Mouse (Mus musculus) heart, embryonic 14.5 days (tissue): Measurements from ENCODE around the gene 4930455H04Rik. TPM values are rescaled to one million over a fixed set of nuclear protein-coding genes. Genes with fewer than 3 reads are reported as not detected.

Source experiments
- ATAC-seq: fragments of 200-750 bp; cut with Nextera tagmentation; 2 replicates; pipeline ENCODE4 v1.8.0; 2017; ENCODE audit warnings: low read depth, moderate TSS enrichment; ENCODE audit not compliant: insufficient number of reproducible peaks, insufficient read depth, low FRiP score
- H3K27ac ChIP-seq, 2 experiments: fragments of 200-500 bp in 1 of 2; fragments of 300-500 bp in 1 of 2; sonication (generic) in 1 of 2; replicated peaks in 1 of 2; 2 replicates each; pipeline ENCODE4 v1.5.1; 2012 to 2014; ENCODE audit warnings: low read depth in 2 of 2, low read length in 2 of 2, control low read depth in 1 of 2, mild to moderate bottlenecking in 1 of 2, mixed read lengths in 1 of 2; ENCODE audit not compliant: control insufficient read depth in 1 of 2, insufficient read depth in 1 of 2
- H3K27me3 ChIP-seq: fragments of 300-500 bp; sonication (generic); 2 replicates; pipeline ENCODE4 v1.6.1; 2014; ENCODE audit warnings: mild to moderate bottlenecking, low read length, control low read depth; ENCODE audit not compliant: control insufficient read depth, insufficient read depth
- H3K36me3 ChIP-seq: fragments of 300-500 bp; sonication (generic); 2 replicates; pipeline ENCODE4 v1.6.1; 2014; ENCODE audit warnings: mild to moderate bottlenecking, control low read depth, low read length, mixed read lengths; ENCODE audit not compliant: control insufficient read depth, insufficient read depth
- H3K4me1 ChIP-seq, 2 experiments: fragments of 200-500 bp in 1 of 2; fragments of 300-500 bp in 1 of 2; sonication (generic) in 1 of 2; 2 replicates each; pipeline ENCODE4 v1.6.1; 2012 to 2014; ENCODE audit warnings: low read length in 2 of 2, control low read depth in 1 of 2, mixed read lengths in 1 of 2; ENCODE audit not compliant: control insufficient read depth in 2 of 2, insufficient read depth in 2 of 2
- H3K4me2 ChIP-seq: fragments of 300-500 bp; sonication (generic); 2 replicates; pipeline ENCODE4 v1.6.1; 2014; ENCODE audit warnings: mild to moderate bottlenecking, low read length
- H3K4me3 ChIP-seq, 2 experiments: fragments of 200-500 bp in 1 of 2; fragments of 300-500 bp in 1 of 2; sonication (generic) in 1 of 2; 2 replicates each; pipeline ENCODE4 v1.5.1; 2012 to 2014; ENCODE audit warnings: low read length in 2 of 2, mild to moderate bottlenecking in 2 of 2, control low read depth in 1 of 2, low read depth in 1 of 2, moderate library complexity in 1 of 2; ENCODE audit not compliant: control insufficient read depth in 1 of 2, insufficient read depth in 1 of 2
- H3K9ac ChIP-seq: fragments of 300-500 bp; sonication (generic); 2 replicates; pipeline ENCODE4 v1.6.1; 2014; ENCODE audit warnings: mild to moderate bottlenecking, low read length
- H3K9me3 ChIP-seq: fragments of 300-500 bp; sonication (generic); 2 replicates; pipeline ENCODE4 v1.6.1; 2016; ENCODE audit warnings: low read length, control low read depth; ENCODE audit not compliant: control insufficient read depth
- WGBS: fragments of 180-500 bp; shearing (Covaris S2); extraction: QIAGEN DNeasy Blood & Tissue Kit; methylation state at CpG from one replicate; pipeline ENCODE4 v1.1.7; 2014; 5-methylcytosine and 5-hydroxymethylcytosine counted together
- polyA plus RNA-seq: library from polyadenylated mRNA; unstranded; fragments of >200 nt; fragmentation: Nextera tagmentation; extraction: Ambion mirVana; gene quantifications from 2 replicates; pipeline ENCODE4 v1.2.1, GENCODE M21; 2014

4930455H04Rik gene
- polyA plus RNA-seq, 1 experiment from 2014 or later = not detected

- Histone ChIP-seq H3K4me3 (no peak overlapping the region), H3K36me3 (no peaks in the 10 kb centered on the region), H3K9ac (no peak overlapping the region), H3K4me1 (0 out of 4 replicates have a peak, but pooled peaks cover 0 to 3% of the 10 kb centered on the region in 2 experiments), H3K9me3 (no peaks in the 10 kb centered on the region), H3K4me2 (no peak overlapping the region), H3K27ac (no peak overlapping the region), H3K27me3 (no peaks in the 10 kb centered on the region)
- 79% methylated on average over 6 of the region's 6 CpGs for WGBS
- ATAC-seq = no peak
Observed at GRCm38 (mm10) chr3:117007340-117007739, 39.3 kb downstream of the 4930455H04Rik start.

- H3K9me3 ChIP-seq = no peaks in the 10 kb centered on the region
- no peak overlapping the region for H3K27ac ChIP-seq
- H3K4me2 ChIP-seq = no peak overlapping the region
- H3K4me1 ChIP-seq = no peaks in the 10 kb centered on the region
- H3K27me3 ChIP-seq = no peaks in the 10 kb centered on the region
- WGBS = 76% methylated on average over 6 of the region's 6 CpGs
- no peak overlapping the region for H3K4me3 ChIP-seq
- no peak for ATAC-seq
- H3K9ac ChIP-seq = no peak overlapping the region
- no peaks in the 10 kb centered on the region for H3K36me3 ChIP-seq
Observed at GRCm38 (mm10) chr3:117010182-117010581, 42.1 kb downstream of the 4930455H04Rik start.

- no peak overlapping the region for H3K4me3 ChIP-seq
- 88% methylated on average over 3 of the region's 3 CpGs for WGBS
- no peaks in the 10 kb centered on the region for H3K27me3 ChIP-seq
- no peaks in the 10 kb centered on the region for H3K4me1 ChIP-seq
- no peak overlapping the region for H3K27ac ChIP-seq
- no peak for ATAC-seq
- no peaks in the 10 kb centered on the region for H3K9me3 ChIP-seq
- no peak overlapping the region for H3K9ac ChIP-seq
- H3K4me2 ChIP-seq = no peak overlapping the region
- H3K36me3 ChIP-seq = no peaks in the 10 kb centered on the region
Observed at GRCm38 (mm10) chr3:117020319-117020718, 52.3 kb downstream of the 4930455H04Rik start.

- Histone ChIP-seq H3K27me3 (no peaks in the 10 kb centered on the region), H3K4me3 (no peak overlapping the region), H3K27ac (no peak overlapping the region), H3K4me1 (no peaks in the 10 kb centered on the region), H3K9me3 (no peaks in the 10 kb centered on the region), H3K9ac (no peak overlapping the region), H3K4me2 (no peak overlapping the region), H3K36me3 (no peaks in the 10 kb centered on the region)
- WGBS = 72% methylated on average over 7 of the region's 7 CpGs
- no peak for ATAC-seq
Observed at GRCm38 (mm10) chr3:117021907-117022306, 53.8 kb downstream of the 4930455H04Rik start.

GRCm38 (mm10) chr3:117024111-117024510, 56.0 kb downstream of the 4930455H04Rik start:
- H3K27ac ChIP-seq = no peak overlapping the region
- H3K27me3 ChIP-seq = no peaks in the 10 kb centered on the region
- no peaks in the 10 kb centered on the region for H3K4me1 ChIP-seq
- no peaks in the 10 kb centered on the region for H3K36me3 ChIP-seq
- H3K9me3 ChIP-seq = no peaks in the 10 kb centered on the region
- H3K4me3 ChIP-seq = no peak overlapping the region
- H3K9ac ChIP-seq = no peak overlapping the region
- no peak for ATAC-seq
- WGBS = 59% methylated on average over 1 of the region's 1 CpGs
- no peak overlapping the region for H3K4me2 ChIP-seq

- Histone ChIP-seq H3K4me1 (no peaks in the 10 kb centered on the region), H3K4me2 (no peak overlapping the region), H3K36me3 (no peaks in the 10 kb centered on the region), H3K4me3 (no peak overlapping the region), H3K27me3 (no peaks in the 10 kb centered on the region), H3K9me3 (no peaks in the 10 kb centered on the region), H3K9ac (no peak overlapping the region), H3K27ac (no peak overlapping the region)
- no peak for ATAC-seq
- WGBS = 72% methylated on average over 5 of the region's 5 CpGs
Observed at GRCm38 (mm10) chr3:117024557-117024956, 56.5 kb downstream of the 4930455H04Rik start.

- H3K9ac ChIP-seq = no peak overlapping the region
- H3K4me3 ChIP-seq = no peak overlapping the region
- no peak for ATAC-seq
- H3K4me2 ChIP-seq = no peak overlapping the region
- H3K27ac ChIP-seq = no peak overlapping the region
- 80% methylated on average over 3 of the region's 3 CpGs for WGBS
- H3K4me1 ChIP-seq = no peaks in the 10 kb centered on the region
- no peaks in the 10 kb centered on the region for H3K9me3 ChIP-seq
- H3K36me3 ChIP-seq = no peaks in the 10 kb centered on the region
- no peaks in the 10 kb centered on the region for H3K27me3 ChIP-seq
Observed at GRCm38 (mm10) chr3:117025421-117025820, 57.4 kb downstream of the 4930455H04Rik start.
